Mouse (Mus musculus) left cerebral cortex, postnatal 4 days (tissue): ENCODE data around the gene Pex6. TPM values are rescaled to one million over a fixed set of nuclear protein-coding genes. Genes with fewer than 3 reads are reported as not detected.

Source experiments
- DNase-seq: peaks from one replicate; pipeline ENCODE4 v3.0.0-alpha.2; 2022
- intact Hi-C: fragments of 180-260 bp; cut with DNase I; formaldehyde crosslinking; loops from one replicate; pipeline ENCODE4 v1.15.1; 2025
- total RNA-seq, 2 experiments: library from RNA; stranded (reverse); gene quantifications; 2 replicates each; pipeline ENCODE4 v1.2.3; 2021

Gene Pex6
- total RNA-seq, 2 experiments from 2014 or later = 30.9 to 32.0 TPM

DNA sequence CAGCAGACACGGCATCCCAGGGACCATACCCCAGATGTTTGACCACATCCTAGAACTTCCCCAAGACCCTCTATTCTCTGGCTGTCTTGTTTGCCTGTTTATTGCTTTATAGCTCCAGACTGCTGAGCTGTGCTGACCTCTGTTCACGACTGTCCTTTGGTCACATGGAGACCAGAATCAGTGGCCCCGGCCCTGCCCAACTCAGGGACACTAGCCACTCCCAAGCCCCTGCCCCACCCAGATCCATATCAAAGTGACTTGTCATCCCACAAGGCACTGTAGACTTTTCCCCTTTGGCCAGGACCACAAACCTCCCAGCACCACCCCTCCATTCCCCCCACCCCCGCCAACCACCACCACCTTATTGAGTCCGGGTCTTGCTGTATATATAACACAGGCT lies 12.0 kb upstream of the Pex6 start:
- no peak for DNase-seq
- intact Hi-C loops = no loop called here

- DNase-seq = no peak
- intact Hi-C loops = no loop called here
Measured at GRCm38 (mm10) chr17:46699912-46700311, 11.4 kb upstream of the Pex6 start.

DNA sequence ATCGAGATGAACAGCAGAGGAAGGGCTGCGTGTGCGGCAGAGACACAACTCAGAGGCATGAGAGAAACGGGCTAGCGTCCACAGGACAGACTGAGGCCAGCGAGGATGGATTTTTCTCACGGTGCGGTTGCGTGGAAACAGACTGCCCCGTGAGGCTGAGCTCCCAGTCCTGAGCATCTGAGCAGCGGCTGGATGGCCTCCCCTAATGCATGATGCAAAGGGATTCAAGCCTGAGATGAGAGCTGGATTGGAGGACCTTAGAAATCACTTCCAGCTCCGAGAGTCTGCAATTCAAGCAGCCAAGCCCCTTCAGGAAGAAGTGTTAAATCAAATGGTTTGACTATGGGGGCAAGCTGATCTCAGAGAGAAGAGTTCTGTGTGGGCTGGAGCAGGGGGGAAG lies 9.8 kb upstream of the Pex6 start:
- DNase-seq = no peak

DNA sequence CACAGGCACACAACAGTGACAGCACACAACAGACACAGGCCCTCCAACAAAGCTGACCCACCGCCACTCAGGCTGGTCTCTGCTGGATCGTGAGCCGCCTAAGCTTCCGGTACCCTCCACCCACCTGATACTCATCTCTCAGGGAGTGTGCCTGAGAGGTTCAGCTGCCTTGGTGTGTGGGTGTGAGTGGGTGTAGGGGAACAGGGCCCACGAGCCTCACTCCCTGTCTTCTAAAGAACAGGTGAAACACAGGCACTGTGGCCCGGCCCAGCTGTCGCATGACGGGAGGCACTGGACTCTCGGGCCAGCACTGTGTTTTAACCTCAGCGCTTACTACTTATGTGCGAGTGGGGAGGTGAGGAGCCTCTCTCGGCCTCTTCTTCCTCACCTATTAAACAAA lies 9.2 kb upstream of the Pex6 start:
- DNase-seq = no peak
- intact Hi-C loops = no loop called here

More for the DNA sequence above, 9.8 kb upstream of the Pex6 start:
- intact Hi-C loops = no loop called here

DNA sequence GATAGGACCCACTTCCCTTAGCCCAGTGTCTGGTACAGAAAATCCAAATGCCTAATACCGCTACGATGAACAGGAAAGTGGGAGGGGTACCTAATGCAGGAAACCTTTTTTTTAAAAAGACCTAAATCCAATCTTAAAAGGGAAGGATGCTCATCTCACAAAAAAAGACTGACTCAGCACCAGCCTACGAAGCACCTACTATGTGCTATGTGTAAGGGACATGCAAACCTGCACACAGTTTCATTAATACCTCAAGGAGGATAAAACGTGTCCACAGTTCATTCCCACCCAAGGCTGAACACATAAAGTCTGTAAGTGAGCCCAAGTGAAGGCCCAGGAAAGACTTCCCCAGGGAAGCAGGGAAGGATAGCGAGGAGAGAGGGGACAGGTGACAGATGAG lies 8.8 kb upstream of the Pex6 start:
- intact Hi-C loops = no loop called here
- DNase-seq = no peak

GRCm38 (mm10) chr17:46703971-46704886 lies 7.0 kb upstream of the Pex6 start:
- intact Hi-C loops = no loop called here
- DNase-seq = no peak

- DNase-seq = peak; percentile 96
- intact Hi-C loops = no loop called here
Measured at GRCm38 (mm10) chr17:46704887-46705835, 6.1 kb upstream of the Pex6 start, which contains the start of gene Ppp2r5d. TSS of gene Ppp2r5d (minus strand) at chr17:46705111.

GRCm38 (mm10) chr17:46706375-46707089 lies 4.7 kb upstream of the Pex6 start:
- intact Hi-C loops = no loop called here
- DNase-seq = no peak

GRCm38 (mm10) chr17:46711612-46712271 lies 479 bp downstream of the Pex6 start:
- intact Hi-C loops = no loop called here
- peak; percentile 50 for DNase-seq

DNA sequence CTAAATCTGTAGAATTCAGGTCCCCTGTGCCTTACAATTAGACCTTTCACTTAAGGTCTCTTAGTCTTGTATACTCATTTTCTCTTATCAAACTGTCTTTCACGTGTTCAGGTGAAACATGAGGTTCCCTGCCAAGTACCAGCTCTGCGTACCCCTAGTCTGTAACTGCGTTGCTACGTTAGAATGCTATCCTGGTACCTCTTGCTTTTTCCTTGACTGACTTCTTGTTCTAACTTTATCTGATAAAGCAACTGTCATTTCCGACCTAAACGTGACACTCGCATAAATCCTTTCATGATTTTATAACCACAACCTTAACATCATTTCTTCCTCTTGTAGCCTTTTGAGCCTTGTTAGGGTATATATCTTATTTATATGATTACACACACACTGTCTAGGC lies 1.2 kb downstream of the Pex6 start:
- no peak for DNase-seq
- intact Hi-C loops = no loop called here

- no peak for DNase-seq
- intact Hi-C loops = no loop called here
Measured at GRCm38 (mm10) chr17:46713849-46714248, 2.6 kb downstream of the Pex6 start.

DNA sequence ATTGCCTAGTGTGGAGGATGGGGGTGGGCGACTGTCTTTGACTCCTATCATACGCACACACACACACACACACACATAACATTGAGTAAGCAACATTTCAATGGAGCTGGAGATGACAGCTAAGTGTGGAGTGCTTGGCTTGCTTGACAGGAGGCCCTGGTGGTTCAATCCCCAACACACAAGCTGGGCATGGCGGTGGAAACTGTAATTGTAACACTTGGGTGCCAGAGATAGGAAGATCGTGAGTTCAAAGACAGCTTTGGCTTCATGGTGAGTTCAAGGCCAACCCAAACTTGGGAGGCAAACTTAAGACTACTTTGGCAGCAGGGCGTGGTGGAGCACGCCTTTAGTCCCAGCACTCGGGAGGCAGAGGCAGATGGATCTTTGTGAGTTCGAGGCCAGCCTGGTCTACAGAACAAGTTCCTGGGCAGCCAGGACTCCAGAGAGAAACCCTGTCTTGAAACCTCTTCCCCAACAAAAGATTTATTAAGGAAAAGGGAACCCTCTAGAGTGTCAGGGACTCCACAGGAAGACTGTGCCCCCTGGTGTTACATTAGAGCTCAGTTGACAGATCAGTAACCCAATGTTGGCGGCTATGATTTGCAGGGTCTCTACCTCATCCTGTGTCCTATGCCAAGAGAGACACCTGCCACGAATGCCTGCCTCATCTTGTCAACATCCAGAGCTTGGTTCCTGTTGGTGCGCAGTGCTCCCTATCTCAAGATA lies 3.7 kb downstream of the Pex6 start:
- DNase-seq = no peak
- intact Hi-C loops = no loop called here

DNA sequence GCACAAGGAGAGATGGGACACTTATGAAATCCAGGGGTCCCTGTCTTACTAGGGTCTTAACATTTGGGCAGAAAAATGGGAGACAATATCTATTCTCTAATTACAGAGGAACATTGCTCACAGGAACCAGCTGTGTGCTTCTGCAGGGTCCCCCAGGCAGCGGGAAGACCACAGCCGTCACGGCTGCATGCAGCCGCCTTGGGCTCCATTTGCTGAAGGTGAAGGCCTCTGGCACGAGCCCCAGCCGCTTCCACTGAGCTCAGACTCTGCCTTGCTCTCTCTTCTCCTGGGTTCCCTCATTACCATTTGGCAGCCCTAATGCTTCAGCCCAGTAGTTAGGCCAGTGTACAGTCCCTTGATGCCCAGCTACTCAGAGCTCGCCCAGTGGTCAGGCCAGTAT lies 9.8 kb downstream of the Pex6 start:
- no peak for DNase-seq
- intact Hi-C loops = no loop called here

DNA sequence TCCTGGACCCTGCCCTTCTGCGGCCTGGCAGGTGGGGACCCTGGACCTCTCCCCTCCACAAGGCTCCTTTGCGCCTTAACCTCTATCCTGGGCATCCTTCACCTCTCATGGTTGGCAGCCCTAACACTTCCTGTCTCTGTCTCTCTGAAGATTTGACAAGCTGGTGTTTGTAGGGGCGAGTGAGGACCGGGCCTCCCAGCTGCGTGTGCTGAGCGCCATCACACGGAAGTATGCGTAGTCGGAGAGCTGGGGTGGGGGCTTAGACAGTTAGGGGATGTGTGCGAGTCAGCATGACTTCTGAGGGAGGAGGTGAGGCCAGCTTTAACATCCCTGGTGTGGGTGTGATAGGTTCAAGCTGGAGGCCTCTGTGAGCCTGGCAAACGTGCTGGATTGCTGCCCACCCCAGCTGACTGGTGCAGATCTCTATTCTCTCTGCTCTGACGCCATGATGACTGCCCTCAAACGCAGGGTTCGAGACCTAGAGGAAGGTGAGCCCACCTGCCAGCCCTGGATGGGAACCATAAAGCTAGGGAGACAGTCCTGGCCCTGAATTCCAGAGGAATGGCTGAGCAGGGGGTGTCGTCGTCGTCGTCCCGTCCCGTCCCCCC lies 13.3 kb downstream of the Pex6 start:
- intact Hi-C loops = no loop called here
- DNase-seq = no peak

DNA sequence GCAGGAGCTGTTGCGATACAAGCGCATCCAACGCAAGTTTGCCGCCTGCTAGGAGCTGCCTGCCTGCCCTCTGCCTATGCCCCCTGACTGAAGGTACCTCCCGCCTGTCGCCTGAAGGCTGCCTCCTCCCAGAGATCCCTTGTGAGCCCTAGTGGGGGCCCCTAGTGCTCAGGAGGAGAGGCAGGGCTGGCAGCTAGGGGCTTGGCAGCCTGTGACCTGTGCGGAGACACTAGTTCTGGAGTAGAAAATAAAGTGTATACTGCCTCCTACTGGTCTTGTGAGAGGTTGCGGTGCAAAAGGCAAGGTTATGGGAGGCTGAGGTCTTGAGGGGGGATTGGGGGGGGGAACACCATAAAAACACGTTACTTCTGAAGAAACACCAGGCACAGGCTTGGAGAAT lies 14.0 kb downstream of the Pex6 start:
- intact Hi-C loops = no loop called here
- peak; percentile 50 for DNase-seq

DNA sequence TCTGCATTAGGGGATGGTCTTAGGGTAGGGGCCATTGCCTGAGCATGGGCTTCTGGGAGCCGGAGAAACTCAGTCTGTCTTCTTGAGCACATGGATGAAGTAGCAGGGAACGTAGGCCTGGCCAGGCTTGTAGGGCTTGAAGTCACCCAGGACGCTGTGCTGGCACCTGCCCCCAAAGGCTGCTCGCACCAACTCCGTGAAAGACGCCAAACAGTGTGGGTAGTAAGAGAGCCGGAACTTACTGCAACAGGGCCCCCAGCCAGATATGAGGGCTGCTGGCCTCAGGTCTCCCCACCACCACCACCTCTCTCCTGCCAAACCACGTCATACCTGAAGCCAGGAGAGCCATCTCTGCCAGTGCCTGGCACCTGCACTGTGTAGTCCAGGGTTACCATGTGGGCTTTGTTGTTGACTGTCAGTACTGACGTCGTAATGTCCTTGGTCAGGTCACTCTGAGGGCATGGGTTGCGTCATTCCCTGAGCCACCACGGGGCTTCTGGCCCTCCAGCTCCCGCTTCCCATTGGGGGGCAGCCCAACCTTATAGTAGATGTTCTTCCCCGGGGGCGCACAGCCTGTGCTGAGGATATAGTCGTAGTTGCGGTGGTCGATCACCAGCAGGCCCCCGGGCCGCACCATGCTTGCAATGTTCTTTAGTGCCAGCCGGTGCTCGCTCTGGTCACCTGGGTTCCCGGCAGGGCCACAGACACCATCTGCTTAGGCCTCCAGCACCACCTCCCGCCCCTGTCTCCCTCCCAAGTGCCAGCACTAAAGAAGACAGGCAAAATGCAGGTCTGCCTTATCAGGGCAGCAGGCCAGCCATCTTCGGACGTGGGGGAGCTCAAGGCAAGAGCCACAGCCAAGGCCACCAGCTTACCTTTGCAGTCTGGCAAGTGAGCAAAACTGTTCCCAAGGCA lies 14.7 kb downstream of the Pex6 start:
- DNase-seq = peak; percentile 35
- intact Hi-C loops = no loop called here

DNA sequence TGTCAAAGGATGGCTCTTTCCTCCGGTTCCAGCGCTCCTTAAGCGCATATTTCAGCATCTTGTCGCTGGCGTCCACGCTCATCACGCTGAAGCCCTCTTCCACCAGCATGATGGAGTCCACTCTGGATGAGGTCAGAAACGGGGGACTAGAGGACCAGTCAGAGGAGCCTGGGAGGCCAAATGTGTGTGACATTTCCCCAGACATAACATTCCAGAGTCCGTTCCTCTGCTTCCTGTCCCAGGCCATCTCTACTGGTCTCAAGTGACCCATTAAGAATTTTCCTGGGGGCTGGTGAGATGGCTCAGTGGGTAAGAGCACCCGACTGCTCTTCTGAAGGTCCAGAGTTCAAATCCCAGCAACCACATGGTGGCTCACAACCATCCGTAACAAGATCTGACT lies 16.0 kb downstream of the Pex6 start:
- intact Hi-C loops = no loop called here
- no peak for DNase-seq

GRCm38 (mm10) chr17:46728021-46728420 lies 16.8 kb downstream of the Pex6 start:
- peak; percentile 36 for DNase-seq
- intact Hi-C loops = no loop called here
